Comparison of ENCODE assay signal across 8 mouse cellular contexts in genomic region chr7:44246055-44246983, GRCm38 (mm10). TPM values are rescaled to one million over a fixed set of nuclear protein-coding genes. Genes with fewer than 3 reads are reported as not detected.
DNase-seq lines count a peak whose midpoint lies in the region; ATAC-seq lines count a peak whose summit lies in the region.

Gene 1700028J19Rik, minus strand, starts transcription at chr7:44246695.
Gene 2410002F23Rik, plus strand, starts transcription at chr7:44246722.

- H3K27ac ChIP-seq in brown adipose tissue, adult 24 weeks (replicated peaks; ENCODE audit: low read depth, low read length): peak within 1 kb of the TSS; percentile 93
- peak within 1 kb of the TSS; percentile 91 for H3K27ac ChIP-seq in heart, embryonic 13.5 days (replicated peaks)
- peak within 1 kb of the TSS; percentile 79 for H3K27ac ChIP-seq in liver, embryonic 12.5 days
- H3K27ac ChIP-seq in stomach, embryonic 15.5 days: peak within 1 kb of the TSS; percentile 96

- H3K9me3 ChIP-seq in heart, embryonic 13.5 days: no peaks in the 10 kb centered on the region
- H3K9me3 ChIP-seq in liver, embryonic 12.5 days (replicated peaks): no peaks in the 10 kb centered on the region
- no peaks in the 10 kb centered on the region for H3K9me3 ChIP-seq in stomach, embryonic 15.5 days

- peak within 1 kb of the TSS; percentile 88 for H3K4me3 ChIP-seq in brown adipose tissue, adult 24 weeks (ENCODE audit: insufficient read depth, low read depth, low read length)
- H3K4me3 ChIP-seq in heart, embryonic 13.5 days: peak within 1 kb of the TSS; percentile 95
- H3K4me3 ChIP-seq in liver, embryonic 12.5 days: peak within 1 kb of the TSS; percentile 93
- peak within 1 kb of the TSS; percentile 79 for H3K4me3 ChIP-seq in stomach, embryonic 15.5 days (replicated peaks)

- ATAC-seq in heart, embryonic 13.5 days (ENCODE audit: extremely low read depth, insufficient number of reproducible peaks, low FRiP score, low TSS enrichment): peak; percentile 74
- ATAC-seq in liver, embryonic 12.5 days: peak; percentile 83
- peak; percentile 84 for ATAC-seq in stomach, embryonic 15.5 days (ENCODE audit: insufficient read depth, low FRiP score, low read depth)

- peak within 1 kb of the TSS; percentile 94 for H3K4me2 ChIP-seq in heart, embryonic 13.5 days
- peak within 1 kb of the TSS; percentile 79 for H3K4me2 ChIP-seq in liver, embryonic 12.5 days
- H3K4me2 ChIP-seq in stomach, embryonic 15.5 days: peak within 1 kb of the TSS; percentile 65

- peak within 1 kb of the TSS; percentile 96 for H3K9ac ChIP-seq in heart, embryonic 13.5 days
- H3K9ac ChIP-seq in liver, embryonic 12.5 days: peak within 1 kb of the TSS; percentile 89
- H3K9ac ChIP-seq in stomach, embryonic 15.5 days: peak within 1 kb of the TSS; percentile 90

- no peaks in the 10 kb centered on the region for H3K27me3 ChIP-seq in heart, embryonic 13.5 days (replicated peaks)
- no peaks in the 10 kb centered on the region; the same call in 1 of the 2 replicates for H3K27me3 ChIP-seq in liver, embryonic 12.5 days (replicated peaks)
- H3K27me3 ChIP-seq in stomach, embryonic 15.5 days (replicated peaks): no peaks in the 10 kb centered on the region

- peak; percentile 93 for DNase-seq in CD4-positive, CD25-positive, alpha-beta regulatory T cell, adult 2 months (ENCODE audit: low read depth, low spot score)
- DNase-seq in fat pad, adult 2 months (ENCODE audit: extremely low read depth, low read depth, low spot score): peak; percentile 25
- DNase-seq in kidney, postnatal 10 days: peak; percentile 94
- peak; percentile 92 to 93 for DNase-seq in natural killer cell, adult 2 months (ENCODE audit: low spot score in 2 of 2)

- under 1% methylated on average over 62 of the region's 62 CpGs for WGBS in heart, embryonic 13.5 days
- under 1% methylated on average over 62 of the region's 62 CpGs for whole genome bisulfite sequencing in liver, embryonic 12.5 days (ENCODE audit: insufficient replicate concordance)
- whole genome bisulfite sequencing in stomach, embryonic 15.5 days: under 1% methylated on average over 62 of the region's 62 CpGs

- no peaks in the 10 kb centered on the region for H3K4me1 ChIP-seq in brown adipose tissue, adult 24 weeks (ENCODE audit: control insufficient read depth, insufficient read depth, insufficient read length, low read length)
- peaks cover 24% of the 10 kb centered on the region for H3K4me1 ChIP-seq in heart, embryonic 13.5 days
- peaks cover 43% of the 10 kb centered on the region for H3K4me1 ChIP-seq in liver, embryonic 12.5 days
- H3K4me1 ChIP-seq in stomach, embryonic 15.5 days: peaks cover 13% of the 10 kb centered on the region

- H3K36me3 ChIP-seq in heart, embryonic 13.5 days: peaks cover 37% of the 10 kb centered on the region
- peaks cover 36% of the 10 kb centered on the region for H3K36me3 ChIP-seq in liver, embryonic 12.5 days
- H3K36me3 ChIP-seq in stomach, embryonic 15.5 days: peaks cover 22% of the 10 kb centered on the region

RNA-seq across cellular contexts. Expression of gene 1700028J19Rik, which starts in this region (rescaled TPM):
- not detected in 2 replicates for polyA plus RNA-seq in brown adipose tissue, adult 24 weeks (2012; ENCODE audit: insufficient read depth, insufficient read length, missing spikeins)
- polyA plus RNA-seq in heart, embryonic 13.5 days (2015; fragmentation: Nextera tagmentation; extraction: Ambion mirVana): 0.79 and 0.93 TPM in 2 replicates
- 1.8 and 1.9 TPM in 2 replicates for polyA plus RNA-seq in liver, embryonic 12.5 days (2016; fragmentation: Nextera tagmentation; extraction: Ambion mirVana)
- polyA plus RNA-seq in stomach, embryonic 15.5 days (2015; fragmentation: Nextera tagmentation; extraction: Ambion mirVana): 1.6 and 1.8 TPM in 2 replicates

RNA-seq across cellular contexts. Expression of gene 2410002F23Rik, which starts in this region (rescaled TPM):
- polyA plus RNA-seq in brown adipose tissue, adult 24 weeks (2012; ENCODE audit: insufficient read depth, insufficient read length, missing spikeins): 5.5 and 5.7 TPM in 2 replicates
- polyA plus RNA-seq in heart, embryonic 13.5 days (2015; fragmentation: Nextera tagmentation; extraction: Ambion mirVana): 85.1 and 87.1 TPM in 2 replicates
- polyA plus RNA-seq in liver, embryonic 12.5 days (2016; fragmentation: Nextera tagmentation; extraction: Ambion mirVana): 64.3 and 66.7 TPM in 2 replicates
- 120 and 139 TPM in 2 replicates for polyA plus RNA-seq in stomach, embryonic 15.5 days (2015; fragmentation: Nextera tagmentation; extraction: Ambion mirVana)

Comparison
In these comparisons a context has a peak if more than half of its experiments do, and no peak if none do; other contexts are left out.
1. Peak in every context shown above with its lines: DNase-seq, ATAC-seq, H3K4me3 ChIP-seq and H3K27ac ChIP-seq.
2. DNase-seq: peak in every context shown above with its lines; median percentile 94 in kidney, postnatal 10 days; 93 in CD4-positive, CD25-positive, alpha-beta regulatory T cell, adult 2 months; 92 in natural killer cell, adult 2 months; 25 in fat pad, adult 2 months.